Mouse (Mus musculus): ENCODE measurements around the gene Mnx1.

The Mnx1 gene

GRCm38 (mm10) chr5:29478208-29479197, at the start of gene Mnx1:
Gene Mnx1, minus strand, starts transcription at chr5:29478470.
- DNase-seq (ENCODE audit: low spot score in 2 of 2) = no peak

- no peak for DNase-seq (ENCODE audit: low spot score in 2 of 2)
Observed at GRCm38 (mm10) chr5:29516432-29516831, 38.2 kb upstream of the Mnx1 start.

- no peak for DNase-seq (ENCODE audit: low spot score in 2 of 2)
Observed at GRCm38 (mm10) chr5:29515888-29516287, 37.6 kb upstream of the Mnx1 start.

GRCm38 (mm10) chr5:29507013-29507412, 28.7 kb upstream of the Mnx1 start:
- DNase-seq (ENCODE audit: low spot score in 2 of 2) = no peak

GRCm38 (mm10) chr5:29487321-29487720, 9.1 kb upstream of the Mnx1 start:
- DNase-seq (ENCODE audit: low spot score in 2 of 2) = no peak

GRCm38 (mm10) chr5:29485941-29486320, 7.7 kb upstream of the Mnx1 start:
- no peak for DNase-seq (ENCODE audit: low spot score in 2 of 2)

GRCm38 (mm10) chr5:29484965-29485940, 7.0 kb upstream of the Mnx1 start:
- DNase-seq (ENCODE audit: low spot score in 2 of 2) = no peak

GRCm38 (mm10) chr5:29483801-29484200, 5.5 kb upstream of the Mnx1 start:
- DNase-seq (ENCODE audit: low spot score in 2 of 2) = no peak

GRCm38 (mm10) chr5:29479198-29479593, 926 bp upstream of the Mnx1 start:
- no peak for DNase-seq (ENCODE audit: low spot score in 2 of 2)

GRCm38 (mm10) chr5:29477474-29478207, 629 bp downstream of the Mnx1 start:
- no peak for DNase-seq (ENCODE audit: low spot score in 2 of 2)

- DNase-seq (ENCODE audit: low spot score in 2 of 2) = no peak
Observed at GRCm38 (mm10) chr5:29476021-29476420, 2.2 kb downstream of the Mnx1 start.

GRCm38 (mm10) chr5:29475556-29475955, 2.7 kb downstream of the Mnx1 start:
- no peak for DNase-seq (ENCODE audit: low spot score in 2 of 2)

GRCm38 (mm10) chr5:29475041-29475440, 3.2 kb downstream of the Mnx1 start:
- DNase-seq (ENCODE audit: low spot score in 2 of 2) = no peak

GRCm38 (mm10) chr5:29474246-29474960, 3.9 kb downstream of the Mnx1 start:
- DNase-seq (ENCODE audit: low spot score in 2 of 2) = no peak

GRCm38 (mm10) chr5:29473551-29474245, 4.6 kb downstream of the Mnx1 start:
- DNase-seq (ENCODE audit: low spot score in 2 of 2) = no peak

GRCm38 (mm10) chr5:29471855-29472665, 6.2 kb downstream of the Mnx1 start:
- no peak for DNase-seq (ENCODE audit: low spot score in 2 of 2)

GRCm38 (mm10) chr5:29471396-29471795, 6.9 kb downstream of the Mnx1 start:
- DNase-seq (ENCODE audit: low spot score in 2 of 2) = no peak

- no peak for DNase-seq (ENCODE audit: low spot score in 2 of 2)
Observed at GRCm38 (mm10) chr5:29470851-29471394, 7.3 kb downstream of the Mnx1 start.

- no peak for DNase-seq (ENCODE audit: low spot score in 2 of 2)
Observed at GRCm38 (mm10) chr5:29470271-29470670, 8.0 kb downstream of the Mnx1 start.
